Mouse (Mus musculus): ENCODE data around the gene Cdc42ep4.

DNA sequence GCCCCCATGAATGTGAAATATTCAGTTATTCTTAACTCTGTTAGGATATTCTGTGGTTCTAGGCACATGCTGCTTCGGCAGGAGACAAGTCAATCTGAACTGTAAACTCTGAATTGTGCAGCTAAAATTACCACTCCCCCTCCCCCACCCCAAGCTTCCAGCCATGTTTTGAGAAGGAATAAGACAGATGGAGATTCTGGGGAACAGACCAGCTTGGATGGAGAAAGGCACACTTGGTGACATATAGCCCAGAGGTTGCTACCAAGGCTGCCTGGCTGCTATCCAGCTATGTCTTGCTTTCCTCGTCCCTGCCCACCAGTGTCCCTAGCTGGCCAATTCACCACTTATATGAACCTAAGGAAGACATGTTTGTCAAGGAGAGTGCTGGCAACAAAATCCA is 30.3 kb upstream of the Cdc42ep4 start:
- TF ChIP-seq POLR2A (IDR thresholded peaks at IDR 0.05; ENCODE audit: insufficient read length, low read depth) (no peak), MYOD1 (IDR thresholded peaks at IDR 0.05; ENCODE audit: control insufficient read depth in 1 of 3, insufficient read length in 2 of 3, low read depth in 2 of 3) (no peak), POLR2AphosphoS2 (IDR thresholded peaks at IDR 0.05; ENCODE audit: insufficient read length, low read depth) (no peak), CEBPB (IDR thresholded peaks at IDR 0.05; ENCODE audit: insufficient read depth, poor library complexity, severe bottlenecking) (no peak)

All from myocyte (in vitro differentiated cells).